Comparison of ENCODE assay signal across 24 mouse cellular contexts in the genomic region with DNA sequence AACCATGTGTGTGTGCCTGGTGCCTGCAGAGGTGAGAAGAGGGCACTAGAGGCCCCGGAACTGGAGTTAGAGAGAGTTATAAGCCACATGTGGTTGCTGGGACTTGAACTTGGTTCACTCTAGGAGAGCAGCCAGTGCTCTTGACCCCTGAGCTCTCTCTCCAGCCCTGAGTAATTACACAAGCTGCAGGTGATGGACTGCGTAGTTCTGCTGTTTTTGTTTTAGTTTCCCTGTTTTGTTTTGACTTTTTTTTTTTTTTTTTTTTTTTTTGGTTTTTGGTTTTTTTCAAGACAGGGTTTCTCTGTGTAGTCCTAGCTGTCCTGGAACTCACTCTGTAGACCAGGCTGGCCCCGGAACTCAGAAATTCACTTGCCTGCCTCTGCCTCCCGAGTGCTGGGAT. TPM values are rescaled to one million over a fixed set of nuclear protein-coding genes. Genes with fewer than 3 reads are reported as not detected.
A peak's percentile ranks its signal among the peaks of the same experiment; 100 is the strongest.
DNase-seq lines count a peak whose midpoint lies in the region; ATAC-seq and TF ChIP-seq lines count a peak whose summit lies in the region.
"Had no signal": no experiment of that assay in that cellular context is flagged by ENCODE, and none has a peak within 500 bp of the region (broad histone marks: within the 10 kb centered on the region; RNA-seq: fewer than 3 reads in every experiment).

No protein-coding gene starts in this region.

- no peak for ATAC-seq in heart, embryonic 11.5 days (replicated peaks; ENCODE audit: insufficient number of reproducible peaks, low FRiP score, low TSS enrichment)
- ATAC-seq: CD4-positive, CD25-positive, alpha-beta regulatory T cell, adult 4 months; forebrain, embryonic 13.5 days; forebrain, embryonic 15.5 days; forebrain, postnatal 0 days had no signal

- in situ Hi-C loops in CH12.LX (cut with MboI; ENCODE audit: low pct_ligation_motif_present, low pct_unique_long_range_greater_than_20kb, low sequenced_read_pairs), result no loop called here

- H3K4me1 ChIP-seq in CH12.LX (ENCODE audit: control insufficient read depth in 1 of 2, insufficient read depth in 2 of 2), result peaks cover 4 to 45% of the 10 kb centered on the region in 2 experiments
- peaks cover 10 to 29% of the 10 kb centered on the region in 2 experiments for H3K4me1 ChIP-seq in MEL (ENCODE audit: control insufficient read depth in 1 of 2, insufficient read depth in 2 of 2, low read length in 2 of 2)
- H3K4me1 ChIP-seq in heart, embryonic 11.5 days (ENCODE audit: control insufficient read depth, insufficient read depth, low read length), result peaks cover 19% of the 10 kb centered on the region

- no peak overlapping the region for H3K4me3 ChIP-seq in CH12.LX (replicated peaks in 1 of 3; ENCODE audit: low read depth in 2 of 3, low read length in 2 of 3, poor library complexity in 1 of 3)
- H3K4me3 ChIP-seq in MEL (ENCODE audit: control insufficient read depth in 1 of 2, insufficient read depth in 1 of 2, low read depth in 2 of 2, low read length in 2 of 2), result no peak overlapping the region
- no peak overlapping the region for H3K4me3 ChIP-seq in heart, embryonic 11.5 days (ENCODE audit: low read depth, low read length)
- H3K4me3 ChIP-seq: embryonic facial prominence, embryonic 13.5 days; embryonic facial prominence, embryonic 15.5 days; forebrain, embryonic 13.5 days; forebrain, embryonic 15.5 days had no signal

- no peak overlapping the region for H3K4me2 ChIP-seq in CH12.LX (ENCODE audit: insufficient read depth, low read depth, poor library complexity, severe bottlenecking)
- no peak overlapping the region for H3K4me2 ChIP-seq in heart, embryonic 11.5 days
- H3K4me2 ChIP-seq: embryonic facial prominence, embryonic 13.5 days; embryonic facial prominence, embryonic 15.5 days; forebrain, embryonic 13.5 days; forebrain, embryonic 15.5 days had no signal

- H3K9ac ChIP-seq in CH12.LX (ENCODE audit: insufficient read depth, low read depth) (no peak overlapping the region), MEL (ENCODE audit: control insufficient read depth, low read depth, low read length, poor library complexity, severe bottlenecking) (no peak overlapping the region)
- H3K9ac ChIP-seq in heart, embryonic 11.5 days (ENCODE audit: low read depth, low read length), result no peak overlapping the region
- H3K9ac ChIP-seq: embryonic facial prominence, embryonic 13.5 days; embryonic facial prominence, embryonic 15.5 days; forebrain, embryonic 13.5 days; forebrain, embryonic 15.5 days; forebrain, postnatal 0 days had no signal

- H3K27me3 ChIP-seq in CH12.LX (replicated peaks) (no peaks in the 10 kb centered on the region), MEL (ENCODE audit: control insufficient read depth in 1 of 2, insufficient read depth in 2 of 2, low read length in 2 of 2) (no peaks in the 10 kb centered on the region)
- peaks cover 19% of the 10 kb centered on the region for H3K27me3 ChIP-seq in heart, embryonic 11.5 days (ENCODE audit: control insufficient read depth, insufficient read depth, low read length)
- H3K27me3 ChIP-seq: forebrain, embryonic 13.5 days; forebrain, embryonic 15.5 days had no signal

- H3K79me2 ChIP-seq in CH12.LX (replicated peaks; ENCODE audit: control insufficient read depth, extremely low read depth, insufficient read depth, poor library complexity, severe bottlenecking) (peaks cover 18% of the 10 kb centered on the region), MEL (ENCODE audit: control insufficient read depth, insufficient read depth, low read length, poor library complexity) (peaks cover 22% of the 10 kb centered on the region)

- 76% methylated on average over 4 of the region's 4 CpGs for WGBS in heart, embryonic 11.5 days (ENCODE audit: insufficient replicate concordance)

- H3K9me3 ChIP-seq in CH12.LX (replicated peaks; ENCODE audit: low read length), result no peaks in the 10 kb centered on the region
- no peaks in the 10 kb centered on the region for H3K9me3 ChIP-seq in MEL (replicated peaks; ENCODE audit: insufficient read depth, low read length)
- H3K9me3 ChIP-seq in heart, embryonic 11.5 days (replicated peaks; ENCODE audit: control insufficient read depth, low read length), result no peaks in the 10 kb centered on the region
- H3K9me3 ChIP-seq: embryonic facial prominence, embryonic 13.5 days; embryonic facial prominence, embryonic 15.5 days; forebrain, embryonic 13.5 days; forebrain, embryonic 15.5 days; G1E had no signal

- dilution Hi-C loops in CH12.LX (cut with MboI; ENCODE audit: extremely low pct_ligation_motif_present, extremely low pct_unique_long_range_greater_than_20kb, low sequenced_read_pairs), result no loop called here

- DNase-seq in A20 (ENCODE audit: low read depth, low spot score) (peak; percentile 42), CH12.LX (ENCODE audit: extremely low read depth) (no peak), MEL (ENCODE audit: low read depth, low spot score) (no peak)
- no peak for DNase-seq in gastrocnemius, postnatal 25 days
- DNase-seq: adrenal gland, adult 2 months; adrenal gland, postnatal 10 days; adrenal gland, postnatal 25 days; B cell, adult 2 months; cerebellum, adult 11 months; cerebellum, adult 18-20 months; cerebellum, adult 8-10 months; cerebellum, adult 9-11 months; cerebellum, postnatal 14 days; cerebellum, postnatal 36 days; embryo, embryonic 11 days; forebrain, postnatal 0 days had no signal

- TF ChIP-seq CTCF in CH12.LX (conservative IDR thresholded peaks at IDR 0.05 in 1 of 2, IDR thresholded peaks at IDR 0.05 in 1 of 2; ENCODE audit: low read depth in 2 of 2, low read length in 2 of 2) (no peak), MEL (IDR thresholded peaks at IDR 0.05 in 2 of 3, conservative IDR thresholded peaks at IDR 0.05 in 1 of 3; ENCODE audit: control insufficient read depth in 1 of 3, insufficient read depth in 1 of 3, low read depth in 2 of 3, low read length in 3 of 3, poor library complexity in 1 of 3, severe bottlenecking in 1 of 3) (no peak)

- H3K36me3 ChIP-seq in CH12.LX (replicated peaks in 1 of 2; ENCODE audit: control insufficient read depth in 1 of 2, insufficient read depth in 1 of 2, low read length in 1 of 2) (peaks cover 5 to 10% of the 10 kb centered on the region in 2 experiments), MEL (ENCODE audit: control insufficient read depth in 1 of 2, insufficient read depth in 2 of 2, low read length in 2 of 2) (peaks cover 0 to 21% of the 10 kb centered on the region in 2 experiments; a peak in 2 of 4 replicates)
- H3K36me3 ChIP-seq in heart, embryonic 11.5 days (ENCODE audit: control insufficient read depth, insufficient read depth, low read length), result no peaks in the 10 kb centered on the region
- H3K36me3 ChIP-seq: embryonic facial prominence, embryonic 15.5 days had no signal

- TF ChIP-seq POLR2A in CH12.LX (IDR thresholded peaks at IDR 0.05; ENCODE audit: low read depth, low read length) (no peak), MEL (IDR thresholded peaks at IDR 0.05; ENCODE audit: control insufficient read depth in 1 of 2, insufficient read depth in 1 of 2, low read depth in 1 of 2, low read length in 2 of 2, poor library complexity in 1 of 2) (no peak)

- TF ChIP-seq EP300 in CH12.LX (IDR thresholded peaks at IDR 0.05; ENCODE audit: low read length), result no peak
- no peak for TF ChIP-seq EP300 in MEL (IDR thresholded peaks at IDR 0.05; ENCODE audit: low read depth in 1 of 2, low read length in 2 of 2)

- H3K27ac ChIP-seq in CH12.LX (ENCODE audit: insufficient read depth, low read depth) (no peak overlapping the region), MEL (ENCODE audit: control insufficient read depth, low read depth, low read length) (no peak overlapping the region)
- H3K27ac ChIP-seq in heart, embryonic 11.5 days (ENCODE audit: low read depth, low read length), result no peak overlapping the region
- H3K27ac ChIP-seq: embryonic facial prominence, embryonic 13.5 days; embryonic facial prominence, embryonic 15.5 days; forebrain, embryonic 13.5 days; forebrain, embryonic 15.5 days had no signal

- no peak for TF ChIP-seq RAD21 in CH12.LX (IDR thresholded peaks at IDR 0.05; ENCODE audit: low read depth, low read length)
- no peak for TF ChIP-seq RAD21 in MEL (IDR thresholded peaks at IDR 0.05; ENCODE audit: low read depth, low read length)

RNA-seq across cellular contexts. Expression of gene Hcn3, which starts 1.8 kb away (rescaled TPM):
- 1.8 and 2.0 TPM in 2 replicates for total RNA-seq in CH12.LX (2012; rRNA removed)
- total RNA-seq in CH12.LX (2014; rRNA removed), result 1.7 and 1.8 TPM in 2 replicates
- 3.1 and 3.2 TPM in 2 replicates for polyA plus RNA-seq in CH12.LX (2012; ENCODE audit: insufficient read length, low read depth)
- 4.0 TPM in 2 replicates for total RNA-seq in MEL (2012; rRNA removed)
- 1 to 10 TPM in 1 of 2 experiments, not detected in 1; 7.4 TPM for polyA plus RNA-seq in MEL (2012; ENCODE audit: insufficient read depth in 1 of 2, insufficient read length in 2 of 2, low read depth in 1 of 2, low replicate concordance in 2 of 2, missing spikeins in 1 of 2)
- polyA plus RNA-seq in heart, embryonic 11.5 days (2014; fragmentation: Nextera tagmentation; extraction: Ambion mirVana), result 0.13 and 0.58 TPM in 2 replicates
- total RNA-seq in gastrocnemius, postnatal 25 days (2021), result under 1 TPM in 1 of 2 experiments, not detected in 1; 0.43 TPM

RNA-seq across cellular contexts. Expression of gene Clk2, which starts 2.8 kb away (rescaled TPM):
- total RNA-seq in CH12.LX (2012; rRNA removed), result 29.9 and 31.2 TPM in 2 replicates
- 18.8 and 19.7 TPM in 2 replicates for total RNA-seq in CH12.LX (2014; rRNA removed)
- 72.0 and 77.2 TPM in 2 replicates for polyA plus RNA-seq in CH12.LX (2012; ENCODE audit: insufficient read length, low read depth)
- 27.5 and 28.2 TPM in 2 replicates for total RNA-seq in MEL (2012; rRNA removed)
- polyA plus RNA-seq in MEL (2012; ENCODE audit: insufficient read depth in 1 of 2, insufficient read length in 2 of 2, low read depth in 1 of 2, low replicate concordance in 2 of 2, missing spikeins in 1 of 2), result 100 to 1,000 TPM in 1 of 2 experiments, 10 to 100 TPM in 1; 83.6 to 138 TPM
- polyA plus RNA-seq in heart, embryonic 11.5 days (2014; fragmentation: Nextera tagmentation; extraction: Ambion mirVana), result 18.7 and 20.1 TPM in 2 replicates
- 10 to 100 TPM; 16.0 to 16.3 TPM for total RNA-seq in gastrocnemius, postnatal 25 days (2021)

RNA-seq across cellular contexts. Expression of gene Scamp3, which starts 15.5 kb away (rescaled TPM):
- total RNA-seq in CH12.LX (2012; rRNA removed), result 12.5 and 17.1 TPM in 2 replicates
- 4.1 and 4.5 TPM in 2 replicates for total RNA-seq in CH12.LX (2014; rRNA removed)
- polyA plus RNA-seq in CH12.LX (2012; ENCODE audit: insufficient read length, low read depth), result 64.1 and 72.7 TPM in 2 replicates
- total RNA-seq in MEL (2012; rRNA removed), result 78.1 and 101 TPM in 2 replicates
- 100 to 1,000 TPM in 1 of 2 experiments, not detected in 1; 287 TPM for polyA plus RNA-seq in MEL (2012; ENCODE audit: insufficient read depth in 1 of 2, insufficient read length in 2 of 2, low read depth in 1 of 2, low replicate concordance in 2 of 2, missing spikeins in 1 of 2)
- polyA plus RNA-seq in heart, embryonic 11.5 days (2014; fragmentation: Nextera tagmentation; extraction: Ambion mirVana), result 82.8 and 88.3 TPM in 2 replicates
- total RNA-seq in gastrocnemius, postnatal 25 days (2021), result 10 to 100 TPM; 33.2 to 38.2 TPM

RNA-seq across cellular contexts. Expression of gene Fam189b, which starts 21.2 kb away (rescaled TPM):
- total RNA-seq in CH12.LX (2012; rRNA removed) (1.6 and 2.2 TPM in 2 replicates), CH12.LX (2014; rRNA removed) (0.31 and 1.1 TPM in 2 replicates), MEL (2012; rRNA removed) (6.2 and 7.0 TPM in 2 replicates)
- polyA plus RNA-seq in CH12.LX (2012; ENCODE audit: insufficient read length, low read depth) (6.7 and 8.4 TPM in 2 replicates), MEL (2012; ENCODE audit: insufficient read depth in 1 of 2, insufficient read length in 2 of 2, low read depth in 1 of 2, low replicate concordance in 2 of 2, missing spikeins in 1 of 2) (10 to 100 TPM in 1 of 2 experiments, not detected in 1; 35.3 TPM)
- 11.9 and 13.7 TPM in 2 replicates for polyA plus RNA-seq in heart, embryonic 11.5 days (2014; fragmentation: Nextera tagmentation; extraction: Ambion mirVana)
- 10 to 100 TPM; 13.4 to 16.4 TPM for total RNA-seq in gastrocnemius, postnatal 25 days (2021)

RNA-seq across cellular contexts. Expression of gene Pklr, which starts 25.8 kb away (rescaled TPM):
- total RNA-seq in CH12.LX (2012; rRNA removed) (not detected in 2 replicates), CH12.LX (2014; rRNA removed) (not detected in 2 replicates), MEL (2012; rRNA removed) (41.1 and 53.2 TPM in 2 replicates)
- polyA plus RNA-seq in CH12.LX (2012; ENCODE audit: insufficient read length, low read depth) (not detected in 2 replicates), MEL (2012; ENCODE audit: insufficient read depth in 1 of 2, insufficient read length in 2 of 2, low read depth in 1 of 2, low replicate concordance in 2 of 2, missing spikeins in 1 of 2) (100 to 1,000 TPM; 133 to 185 TPM)
- 5.9 and 8.7 TPM in 2 replicates for polyA plus RNA-seq in heart, embryonic 11.5 days (2014; fragmentation: Nextera tagmentation; extraction: Ambion mirVana)
- total RNA-seq in gastrocnemius, postnatal 25 days (2021), result not detected
- total RNA-seq: adrenal gland, postnatal 25 days had no signal
- polyA plus RNA-seq: CD4-positive, CD25-positive, alpha-beta regulatory T cell, adult 4 months; embryonic facial prominence, embryonic 13.5 days; frontal cortex, adult 2 months had no signal
